Mouse (Mus musculus) kidney, adult 18-20 months (tissue): ENCODE measurements around the gene Hadha.

Experiments
- DNase-seq: peaks from one replicate; pipeline ENCODE4 v3.0.0; 2021

Gene Hadha

GRCm38 (mm10) chr5:30110371-30111060 is 44.4 kb downstream of the Hadha start:
- DNase-seq, result no peak

DNA sequence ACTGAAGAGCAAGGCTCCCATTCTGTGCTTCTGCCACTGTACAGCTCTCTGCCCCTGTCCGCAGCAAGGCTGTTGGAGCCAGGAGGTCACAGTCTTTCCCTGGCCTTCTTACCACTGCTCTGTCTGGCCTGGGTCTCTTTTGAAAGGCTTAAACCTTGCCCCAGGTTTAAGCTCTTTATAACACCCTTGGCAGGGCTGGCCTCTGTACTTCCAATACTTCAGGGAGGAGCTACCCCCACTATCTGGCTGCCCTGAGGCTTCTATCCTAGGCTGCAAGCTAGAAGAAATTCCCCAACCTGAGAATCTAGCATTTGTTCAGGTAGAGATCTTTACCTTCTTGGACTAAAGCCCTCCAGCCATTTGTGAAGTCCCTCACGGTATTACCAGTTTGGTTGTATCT is 45.1 kb downstream of the Hadha start:
- DNase-seq, result no peak

GRCm38 (mm10) chr5:30108233-30108632 is 46.7 kb downstream of the Hadha start:
- no peak for DNase-seq

DNA sequence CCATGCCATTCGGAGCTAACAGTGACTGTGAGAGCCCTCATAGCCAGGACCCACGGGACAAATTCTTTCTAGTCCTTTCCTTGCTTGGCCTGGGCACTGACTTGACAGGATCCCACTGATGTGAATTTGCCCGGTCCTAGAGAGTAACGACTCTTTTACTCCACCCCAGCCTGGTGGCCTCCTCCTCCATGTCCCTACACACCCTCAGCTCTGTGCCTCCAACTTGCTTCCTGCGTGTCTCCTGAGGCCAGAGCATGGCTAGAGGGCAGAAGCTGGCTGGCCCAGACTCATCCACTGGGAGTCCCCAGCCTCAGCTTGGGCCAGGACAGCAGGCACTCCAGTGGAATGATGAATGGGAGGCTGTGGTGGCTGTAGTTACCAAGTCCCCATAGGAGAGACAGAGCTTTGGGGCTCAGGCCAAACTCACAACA is 47.3 kb downstream of the Hadha start:
- no peak for DNase-seq

DNA sequence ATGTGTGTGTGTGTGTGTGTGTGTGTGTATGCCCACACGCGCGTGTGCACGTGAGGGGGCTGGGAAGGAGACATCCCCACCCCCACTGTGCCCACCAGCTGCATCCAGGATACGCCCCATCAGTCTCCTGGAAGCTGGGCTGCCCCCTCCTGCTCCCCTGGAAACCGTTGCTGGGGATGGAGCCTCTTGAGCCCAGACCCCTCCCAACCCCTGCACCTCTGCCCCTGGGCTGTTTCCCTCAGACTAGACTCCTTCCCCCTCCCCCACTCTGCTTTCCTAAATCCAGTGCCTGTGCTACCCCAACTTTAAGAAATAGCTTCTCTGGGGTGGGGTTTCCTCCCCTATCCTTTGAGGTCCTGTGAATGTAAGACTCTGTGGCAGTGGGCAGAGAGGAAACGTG is 47.8 kb downstream of the Hadha start:
- DNase-seq, result no peak

- DNase-seq, result no peak
Observed at GRCm38 (mm10) chr5:30106756-30107155, 48.2 kb downstream of the Hadha start.

DNA sequence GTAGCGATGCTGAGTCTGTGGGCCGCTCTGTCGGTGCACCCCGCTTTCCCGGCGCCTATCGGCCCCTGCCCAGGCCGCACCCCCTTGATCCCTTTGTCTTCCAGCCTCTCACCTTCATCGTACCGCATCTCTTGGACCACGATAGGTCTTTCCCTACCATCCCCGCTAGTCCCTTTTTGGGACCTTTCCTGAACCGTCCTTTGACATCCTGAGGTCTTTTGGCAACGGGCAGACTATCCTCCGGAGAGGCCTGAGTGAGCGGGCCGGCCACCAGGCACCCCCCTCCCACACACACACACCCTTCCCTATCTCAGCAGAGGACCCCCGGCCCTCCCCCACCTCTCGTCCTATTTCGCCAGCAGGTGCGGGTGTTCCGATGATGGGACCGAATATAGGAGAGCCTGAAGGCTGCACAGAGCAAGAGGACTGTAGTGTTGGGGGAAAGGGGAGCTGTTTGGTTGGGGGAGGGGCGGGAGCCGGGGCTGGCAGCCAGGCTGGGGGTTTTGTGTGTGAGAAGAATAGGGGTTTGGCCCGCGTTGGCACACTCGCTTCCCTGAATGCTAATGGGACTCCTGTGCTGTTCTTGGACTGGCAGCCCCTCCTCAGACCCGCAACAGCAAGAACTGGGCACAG is 49.2 kb downstream of the Hadha start, which contains the start of gene 3110082J24Rik:
3110082J24Rik (minus strand) TSS at position 419 of the 633 bp plus-strand sequence.
- no peak for DNase-seq

DNA sequence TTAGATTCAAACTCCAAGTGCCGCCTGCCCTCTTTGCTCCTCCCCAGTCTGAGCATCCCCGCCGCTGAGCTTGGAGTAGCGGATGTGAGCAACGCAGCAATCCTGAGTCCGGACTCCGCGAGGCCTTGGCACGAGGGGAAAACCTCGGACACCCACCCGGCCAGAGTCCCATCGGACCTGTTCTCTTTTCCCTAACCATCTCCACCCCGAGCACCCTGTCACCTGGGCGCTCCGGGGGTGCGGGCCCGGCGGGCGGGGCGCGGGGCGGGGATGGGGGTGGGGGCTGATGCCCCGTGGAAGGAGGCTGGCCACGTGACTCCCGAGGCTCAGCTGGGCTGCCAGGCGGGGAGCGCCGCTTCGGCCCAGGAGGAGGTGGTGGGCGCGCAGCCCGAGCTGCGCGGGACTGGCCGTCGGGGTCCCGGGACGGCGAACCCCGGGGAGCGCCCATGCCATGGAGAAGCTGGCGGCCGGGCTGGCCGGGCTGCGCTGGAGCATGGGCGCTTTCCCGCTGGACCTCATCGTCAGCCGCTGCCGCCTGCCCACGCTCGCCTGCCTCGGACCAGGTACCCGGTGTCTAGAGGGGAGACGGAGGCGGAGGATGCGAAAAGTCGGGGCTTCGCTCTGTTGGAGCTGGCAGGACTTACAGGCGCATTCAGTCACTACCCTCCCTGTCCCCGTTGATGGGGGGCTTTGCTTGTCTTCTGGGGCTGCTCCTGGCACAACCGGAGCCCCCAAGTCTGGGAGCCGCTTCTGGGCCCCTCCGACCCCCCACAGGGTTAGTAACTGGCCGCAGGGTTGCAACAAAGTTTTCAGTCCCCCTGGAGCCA is 49.9 kb downstream of the Hadha start, which contains the start of gene Garem2:
Garem2 (plus strand) TSS at position 321 of the 827 bp plus-strand sequence.
- DNase-seq, result no peak

GRCm38 (mm10) chr5:30104339-30104738 is 50.6 kb downstream of the Hadha start:
- peak; percentile 59 for DNase-seq

- DNase-seq, result no peak
Observed at GRCm38 (mm10) chr5:30103340-30103739, 51.6 kb downstream of the Hadha start.

DNA sequence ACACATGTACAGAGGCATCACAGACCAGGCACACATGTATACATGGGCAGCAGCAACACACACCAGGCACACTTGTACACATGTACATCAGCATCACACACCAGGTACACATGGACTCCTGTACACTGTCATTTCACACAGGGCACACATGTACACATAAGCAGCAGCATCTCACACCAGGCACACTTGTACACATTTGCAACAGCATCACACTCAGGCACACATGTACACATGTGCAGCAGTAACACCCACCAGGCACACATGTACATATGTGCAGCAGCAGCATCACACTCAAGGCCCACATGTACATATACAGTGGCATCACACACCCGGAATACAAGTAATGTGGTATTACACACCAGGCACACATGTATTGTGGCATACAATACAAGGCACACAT is 56.7 kb downstream of the Hadha start:
- DNase-seq, result no peak

DNA sequence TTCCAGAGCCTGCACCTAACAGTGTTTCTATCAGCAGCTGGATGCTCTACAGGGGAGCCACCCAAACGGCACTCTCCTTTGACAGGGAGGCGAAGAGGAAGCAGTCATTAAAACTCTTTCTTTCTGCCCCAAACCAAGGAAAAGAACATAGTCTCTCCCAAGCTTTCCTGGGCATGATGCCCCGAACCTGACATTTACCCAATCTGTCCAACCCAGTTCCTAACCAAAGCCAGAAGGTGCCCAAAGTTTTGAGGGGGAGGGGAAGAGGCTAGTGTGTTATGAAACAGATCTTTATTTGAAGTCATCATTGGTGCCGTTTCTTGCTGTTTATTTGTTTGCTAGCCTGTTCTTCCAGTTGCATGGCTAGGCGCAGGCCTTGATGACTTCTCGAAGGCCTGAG is 59.2 kb downstream of the Hadha start:
- DNase-seq, result no peak

GRCm38 (mm10) chr5:30094399-30094798 is 60.6 kb downstream of the Hadha start:
- DNase-seq, result no peak

DNA sequence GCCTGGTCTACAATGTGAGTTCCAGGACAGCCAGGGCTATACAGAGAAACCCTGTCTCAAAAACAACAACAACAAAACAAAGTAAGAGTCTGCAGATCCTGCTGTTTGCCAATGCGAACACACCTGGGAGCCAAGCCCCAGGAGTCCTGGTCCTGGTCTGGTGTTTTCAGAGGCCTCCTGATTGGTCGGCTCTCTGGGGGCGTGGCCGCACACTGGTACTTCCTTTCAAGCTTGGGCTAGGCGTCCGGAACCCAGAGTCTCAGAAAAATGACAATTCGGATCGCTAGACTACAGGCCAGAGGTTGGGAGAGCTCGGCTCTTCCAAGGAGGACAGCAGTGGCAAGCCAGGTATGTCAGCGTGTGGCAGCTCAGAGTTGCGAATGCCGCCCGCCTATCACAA is 62.3 kb downstream of the Hadha start:
- DNase-seq, result no peak

DNA sequence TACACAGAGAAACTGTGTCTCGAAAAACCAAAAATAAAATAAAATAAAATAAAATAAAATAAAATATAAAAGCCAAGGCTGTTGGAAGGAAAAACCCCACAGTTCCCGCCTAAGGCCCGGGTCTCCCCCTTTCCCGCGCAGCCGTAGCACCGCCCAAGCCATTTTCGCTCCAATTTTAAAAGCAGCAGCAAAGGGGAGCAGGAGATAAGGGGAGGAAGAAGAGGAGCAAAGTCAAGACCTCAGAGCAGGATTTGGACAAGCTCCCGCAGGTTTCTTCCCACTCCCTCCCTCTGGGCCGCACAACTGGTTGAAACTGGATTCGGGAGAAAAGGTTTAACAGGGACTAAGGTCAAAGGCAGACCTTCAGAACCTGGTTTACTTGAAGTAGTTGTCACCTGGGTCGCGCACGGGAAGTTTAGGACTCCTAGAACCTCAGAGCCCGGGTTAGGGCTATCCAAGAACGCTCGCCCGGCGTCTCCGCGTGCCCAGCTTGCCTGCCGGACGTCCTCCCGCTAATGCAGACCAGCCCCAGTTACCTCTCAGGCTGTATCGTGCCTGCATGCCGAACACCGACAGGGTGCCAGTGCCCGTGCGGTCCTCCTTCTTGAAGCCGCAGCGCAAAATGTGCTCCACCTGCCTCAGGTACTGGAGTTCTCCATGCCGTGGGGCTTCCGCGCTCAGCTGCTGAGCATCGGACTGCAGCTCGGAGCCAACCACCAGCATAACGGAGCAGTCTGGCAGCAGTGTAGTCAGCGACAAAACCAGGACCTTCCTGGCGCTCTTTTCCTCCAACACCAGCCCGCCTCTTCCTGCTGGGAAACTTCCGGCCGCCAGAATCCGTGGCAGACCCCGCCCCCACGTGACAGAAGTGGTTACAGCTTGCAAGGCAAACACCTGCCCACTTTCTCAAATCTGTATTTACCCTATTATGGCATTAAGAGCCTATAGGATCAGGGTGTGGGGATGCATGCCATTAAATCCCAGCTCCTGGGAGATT is 81.8 kb downstream of the Hadha start, which contains the start of gene Tyms:
Tyms (minus strand) TSS at position 793 of the 997 bp plus-strand sequence.
- DNase-seq, result peak; percentile 85

DNA sequence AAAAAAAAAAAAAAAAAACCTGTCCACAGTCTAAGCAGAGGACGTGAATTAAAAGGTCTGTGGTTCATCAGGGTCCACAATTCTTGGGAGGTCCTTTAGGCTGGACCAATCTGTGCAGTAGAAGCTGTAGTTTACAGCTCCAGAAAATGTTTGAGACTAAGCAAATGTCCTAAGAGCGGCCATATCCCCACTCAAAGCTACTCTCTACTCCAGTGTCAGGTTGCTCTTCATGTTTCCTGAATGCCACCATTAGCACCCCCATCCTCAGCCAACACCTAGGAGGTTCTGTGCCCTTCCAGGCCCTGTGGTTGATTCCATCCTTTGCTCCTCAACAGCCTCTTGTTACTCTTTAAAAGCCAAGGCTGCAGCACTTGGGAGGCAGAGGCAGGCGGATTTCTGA is 82.6 kb downstream of the Hadha start:
- DNase-seq, result no peak

- DNase-seq, result no peak
Observed at GRCm38 (mm10) chr5:30071677-30072076, 83.3 kb downstream of the Hadha start.
